Mouse (Mus musculus) heart, postnatal 14 days (tissue): ENCODE results near the gene Gm6583. TPM values are rescaled to one million over a fixed set of nuclear protein-coding genes. Genes with fewer than 3 reads are reported as not detected.
A peak's percentile ranks its signal among the peaks of the same experiment; 100 is the strongest.

Experiments
- DNase-seq, 2 experiments: peaks; one replicate each; pipeline ENCODE4 v3.0.0; 2021 to 2022
- intact Hi-C: fragments of 180-260 bp; cut with DNase I; formaldehyde crosslinking; loops from one replicate; pipeline ENCODE4 v1.15.1; 2025
- long read RNA-seq, 2 experiments: library from polyadenylated mRNA; stranded (forward); transcript quantifications; one replicate each; pipeline ENCODE4 v2.0.0; 2021
- total RNA-seq, 2 experiments: library from RNA; stranded (reverse); gene quantifications; 2 replicates each; pipeline ENCODE4 v1.2.3; 2021

Gm6583 gene
- under 1 TPM in 1 of 2 experiments, not detected in 1; 0.10 TPM for total RNA-seq
- long read RNA-seq, experiment 1: 0 reads
- long read RNA-seq, experiment 2: 0 reads

DNA sequence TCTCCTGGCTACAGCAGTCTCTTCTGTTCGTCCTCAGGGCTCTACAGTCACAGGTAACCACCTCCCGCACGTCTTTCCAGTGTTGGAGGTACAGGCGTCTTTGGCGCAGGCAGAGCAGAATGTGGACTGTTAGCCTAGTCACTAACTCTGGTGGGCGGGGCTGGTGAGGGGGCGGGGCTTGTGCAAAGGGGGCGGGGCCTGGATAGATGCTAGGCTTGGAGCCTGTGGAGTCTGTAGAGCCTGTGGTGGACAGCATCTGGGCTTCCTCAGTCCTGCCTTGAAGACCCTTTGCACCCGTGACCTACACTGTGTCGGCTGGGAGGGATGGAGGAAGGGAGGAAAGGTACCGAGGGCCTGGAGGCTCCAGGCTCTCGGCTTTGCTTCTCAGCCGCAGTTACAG is at the start of gene Gm6583:
TSS of gene Gm6583 (minus strand) at position 124 of the 400 bp plus-strand sequence.
- intact Hi-C loops: no loop called here
- no peak for DNase-seq

DNA sequence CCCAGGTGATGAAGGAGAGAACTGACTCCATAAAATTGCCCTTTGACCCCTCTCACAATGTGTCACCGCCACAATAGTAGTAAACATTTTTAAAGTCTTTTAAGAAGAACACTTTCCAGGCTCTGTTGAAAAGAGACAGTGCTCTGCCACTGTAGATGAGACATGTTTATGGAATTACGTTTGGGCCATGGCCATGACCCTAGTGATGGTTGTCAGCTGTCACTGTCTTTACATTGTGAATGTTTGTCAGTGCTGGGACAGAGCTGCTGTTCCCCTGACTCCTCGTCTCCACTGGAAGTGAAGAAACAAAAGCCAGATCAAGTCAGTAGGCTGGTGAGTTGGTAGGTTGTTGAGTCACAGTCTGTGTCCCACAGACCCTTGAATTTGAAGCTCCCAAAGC is 46.6 kb upstream of the Gm6583 start:
- DNase-seq: no peak
- intact Hi-C loops: no loop called here

DNA sequence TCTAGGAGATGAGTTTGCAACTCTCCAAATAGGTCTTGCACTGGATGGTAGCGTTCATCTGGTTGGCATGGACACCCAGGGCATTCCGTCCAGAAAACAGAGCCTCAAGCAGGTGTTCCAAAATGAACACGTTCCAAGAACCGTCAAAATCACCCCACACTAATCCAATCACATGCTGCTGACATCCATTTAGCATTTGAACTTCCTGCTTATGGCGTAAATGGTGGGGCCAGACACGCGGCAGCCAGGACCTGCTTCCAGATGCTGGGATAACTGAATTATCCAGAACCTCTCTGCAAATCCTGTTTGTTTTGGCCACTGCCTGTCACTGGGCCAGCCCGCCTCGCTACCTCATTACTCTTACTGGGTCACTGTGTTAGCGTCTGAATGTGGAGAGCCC is 43.5 kb upstream of the Gm6583 start:
- DNase-seq: no peak
- intact Hi-C loops: no loop called here

DNA sequence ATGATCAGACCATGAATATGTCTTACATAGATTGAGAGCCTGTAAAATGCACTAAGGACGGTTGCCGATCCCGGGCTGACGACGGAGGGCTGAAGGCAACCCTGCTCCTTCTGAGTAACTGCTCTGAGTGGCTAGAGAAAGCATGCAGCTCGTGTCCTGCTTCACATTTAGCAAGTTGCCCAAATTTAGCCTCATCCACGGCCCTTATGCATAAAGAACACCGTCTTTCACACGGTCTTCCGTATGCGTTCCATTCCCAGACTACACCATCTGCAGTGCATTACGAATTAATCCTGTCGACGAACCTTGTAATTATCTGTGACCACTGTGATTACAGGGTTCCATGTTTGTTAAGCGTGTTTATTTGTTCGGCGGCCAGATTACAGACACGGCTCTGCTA is 40.2 kb upstream of the Gm6583 start:
- intact Hi-C loops: no loop called here
- no peak for DNase-seq

DNA sequence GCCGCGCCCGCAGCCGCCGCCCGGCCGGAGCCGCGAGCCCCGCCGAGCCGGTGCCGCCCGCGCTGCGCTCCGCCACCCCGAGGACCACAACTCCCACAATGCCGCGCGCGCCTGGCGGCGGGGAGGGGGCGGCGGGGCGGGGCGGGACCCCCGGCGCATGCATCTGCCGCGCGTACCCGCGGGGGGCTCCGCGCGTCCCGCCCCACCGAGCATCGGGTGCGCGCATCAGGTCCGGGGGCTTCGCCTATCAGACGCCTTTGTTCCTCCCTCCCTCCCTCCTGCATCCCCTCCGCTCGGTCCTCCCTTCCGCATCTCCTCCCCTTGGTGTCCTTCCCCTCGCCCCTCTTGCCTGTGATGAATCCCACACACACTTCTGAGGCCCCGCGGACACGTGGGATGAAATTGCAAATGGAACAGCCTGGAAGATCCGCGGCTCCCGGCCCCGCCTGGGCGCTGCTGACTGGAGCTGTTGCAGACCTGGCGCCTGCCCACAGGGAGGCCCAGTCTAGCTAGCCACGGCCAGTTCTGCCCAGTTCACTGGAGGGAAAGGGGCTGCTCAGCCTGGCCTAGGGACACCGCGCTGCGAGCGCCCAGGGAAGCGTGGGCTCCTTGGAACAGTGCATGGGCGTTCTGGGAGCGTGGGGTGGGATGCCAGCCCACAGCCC is 39.1 kb upstream of the Gm6583 start, which contains the start of gene Asphd2:
TSS of gene Asphd2 (minus strand) at position 88 of the 665 bp plus-strand sequence.
- peak; percentile 33 to 50 for DNase-seq
- intact Hi-C loops: no loop called here

DNA sequence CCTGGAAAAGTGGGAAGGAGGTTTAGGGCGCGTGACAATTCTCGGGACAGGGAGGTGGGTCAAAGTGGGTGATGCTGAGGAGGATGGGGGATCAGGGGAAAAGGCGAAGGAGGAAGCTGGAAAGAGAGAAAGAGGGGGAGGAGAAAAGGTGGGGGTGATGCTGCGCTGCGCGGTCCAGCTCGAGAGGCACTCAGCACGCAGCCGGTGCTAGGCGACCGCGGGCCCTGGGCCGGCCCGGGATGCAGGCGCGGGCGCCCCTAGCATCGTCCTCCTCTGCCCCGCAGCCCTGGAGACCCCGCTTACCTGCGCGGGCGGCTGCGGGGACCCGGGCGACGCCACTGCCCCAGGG is 38.6 kb upstream of the Gm6583 start:
- intact Hi-C loops: no loop called here
- DNase-seq: no peak

DNA sequence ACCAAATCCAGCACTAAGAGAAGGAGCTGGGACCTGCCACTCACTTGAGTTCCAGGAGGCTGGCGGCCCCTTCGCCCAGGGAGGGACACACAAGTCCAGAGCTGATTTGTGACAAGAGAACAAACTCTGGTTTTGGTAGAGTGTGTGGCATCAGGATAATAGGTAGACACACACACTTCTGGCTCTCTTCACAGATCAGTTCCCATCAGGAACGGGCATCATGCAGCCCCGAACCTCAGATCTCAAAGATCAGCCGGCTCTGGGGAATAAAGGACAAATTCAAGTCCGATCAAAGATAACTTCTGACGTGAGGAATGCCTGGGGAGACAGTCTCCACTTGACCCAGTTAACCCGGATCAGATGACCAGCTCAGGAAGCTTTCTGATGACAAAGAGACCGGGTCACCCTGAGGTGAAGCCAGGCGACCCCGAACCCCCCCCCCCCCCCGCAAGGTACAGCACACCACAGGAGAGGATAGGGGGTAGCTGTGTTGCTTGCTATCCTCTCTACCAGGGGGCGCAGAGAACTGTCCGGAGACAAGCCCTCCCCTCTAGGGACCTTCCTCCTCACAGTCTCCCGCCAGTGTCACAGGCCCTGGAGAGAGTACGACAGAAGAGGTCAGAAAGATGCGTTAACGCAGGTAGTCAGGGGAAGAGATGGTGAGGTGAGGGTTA is 38.0 kb upstream of the Gm6583 start:
- no peak for DNase-seq
- intact Hi-C loops: no loop called here

DNA sequence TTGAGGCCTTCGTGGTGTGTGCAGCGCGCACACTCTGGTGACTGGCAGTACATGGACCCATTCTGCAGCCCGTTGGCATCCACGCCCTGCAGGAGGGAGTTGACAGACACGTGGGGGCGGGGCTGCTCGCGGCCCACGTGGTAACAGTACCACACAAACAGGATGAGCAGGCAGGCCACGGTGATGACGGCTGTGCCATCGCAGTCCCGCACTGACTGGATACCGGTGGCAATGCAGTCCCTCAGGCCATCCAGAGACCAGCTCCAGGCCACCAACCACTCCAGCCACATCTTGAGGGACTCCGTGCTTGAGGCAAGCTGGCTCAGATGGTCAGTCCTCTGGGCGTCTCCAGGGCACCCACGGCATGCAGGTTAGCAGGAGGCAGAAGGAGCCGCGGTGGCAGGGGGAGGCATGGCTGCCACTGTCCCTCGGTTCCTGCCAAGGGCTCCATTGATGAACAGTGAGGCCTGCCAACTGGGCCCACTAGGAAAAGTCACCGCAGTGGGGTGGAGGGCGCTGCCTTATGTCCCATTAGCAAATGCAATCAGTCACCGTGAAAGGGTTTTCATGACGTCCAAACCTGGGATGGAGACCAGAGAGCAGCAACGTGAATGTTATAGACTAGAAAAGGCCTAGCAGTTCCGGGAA is 36.0 kb upstream of the Gm6583 start:
- intact Hi-C loops: no loop called here
- DNase-seq: no peak

DNA sequence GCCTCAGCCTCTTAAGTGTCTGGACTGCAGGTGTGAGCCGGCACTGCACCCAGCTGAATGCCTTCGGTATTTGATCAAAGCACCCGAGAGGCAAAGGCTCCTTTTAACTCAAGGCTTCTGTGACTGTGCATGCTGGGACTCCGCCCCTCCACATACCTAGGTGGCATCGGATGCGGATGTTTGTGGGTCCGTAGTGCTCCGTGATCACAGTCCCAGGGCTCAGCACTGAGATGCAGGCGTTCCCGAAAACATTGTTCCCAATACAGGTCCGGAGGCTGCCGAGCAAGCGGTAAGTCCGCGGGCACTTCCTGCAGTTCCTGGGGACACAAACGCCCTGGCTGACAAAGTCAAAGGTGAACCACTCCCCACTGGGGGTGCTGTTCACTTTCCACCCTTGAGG is 35.2 kb upstream of the Gm6583 start:
- intact Hi-C loops: no loop called here
- DNase-seq: no peak

DNA sequence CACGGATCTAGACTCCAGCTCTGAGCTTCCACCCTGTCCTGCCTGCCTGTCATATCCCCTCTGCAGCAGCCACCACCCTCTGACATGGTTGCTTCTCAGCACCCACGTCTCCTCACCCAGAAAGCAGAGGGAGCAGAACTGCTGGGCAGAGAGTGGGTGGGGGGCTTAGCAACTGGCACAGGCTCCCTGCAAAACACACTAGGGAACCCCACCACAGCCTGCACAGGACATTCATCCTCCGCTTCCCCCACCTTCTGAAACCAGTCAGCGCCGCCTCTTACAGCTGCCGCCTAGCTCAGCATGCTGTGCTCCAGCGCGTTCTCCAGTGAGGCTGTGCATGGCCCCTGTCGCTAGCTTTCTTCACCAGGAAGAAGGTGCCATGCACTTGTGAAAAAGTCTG is 33.5 kb upstream of the Gm6583 start:
- intact Hi-C loops: no loop called here

DNA sequence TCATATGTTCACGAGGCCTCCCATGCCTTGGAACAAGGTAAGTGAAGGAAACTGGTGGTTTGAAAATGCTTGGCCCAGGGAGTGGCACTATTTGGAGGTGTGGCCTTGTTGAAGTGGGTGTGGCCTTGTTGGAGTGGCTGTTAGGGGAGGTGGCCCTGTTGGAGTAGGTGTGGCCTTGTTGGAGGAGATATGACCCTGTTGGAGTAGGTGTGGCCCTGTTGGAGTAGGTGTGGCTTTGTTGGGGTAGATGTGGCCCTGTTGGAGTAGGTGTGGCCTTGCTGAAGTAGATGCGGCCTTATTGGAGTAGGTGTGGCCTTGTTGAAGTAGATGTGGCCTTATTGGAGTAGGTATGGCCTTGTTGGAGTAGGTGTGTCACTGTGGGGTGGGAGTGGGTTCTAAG is 30.1 kb upstream of the Gm6583 start:
- intact Hi-C loops: no loop called here

More for the DNA sequence above, 33.5 kb upstream of the Gm6583 start:
- DNase-seq: no peak

DNA sequence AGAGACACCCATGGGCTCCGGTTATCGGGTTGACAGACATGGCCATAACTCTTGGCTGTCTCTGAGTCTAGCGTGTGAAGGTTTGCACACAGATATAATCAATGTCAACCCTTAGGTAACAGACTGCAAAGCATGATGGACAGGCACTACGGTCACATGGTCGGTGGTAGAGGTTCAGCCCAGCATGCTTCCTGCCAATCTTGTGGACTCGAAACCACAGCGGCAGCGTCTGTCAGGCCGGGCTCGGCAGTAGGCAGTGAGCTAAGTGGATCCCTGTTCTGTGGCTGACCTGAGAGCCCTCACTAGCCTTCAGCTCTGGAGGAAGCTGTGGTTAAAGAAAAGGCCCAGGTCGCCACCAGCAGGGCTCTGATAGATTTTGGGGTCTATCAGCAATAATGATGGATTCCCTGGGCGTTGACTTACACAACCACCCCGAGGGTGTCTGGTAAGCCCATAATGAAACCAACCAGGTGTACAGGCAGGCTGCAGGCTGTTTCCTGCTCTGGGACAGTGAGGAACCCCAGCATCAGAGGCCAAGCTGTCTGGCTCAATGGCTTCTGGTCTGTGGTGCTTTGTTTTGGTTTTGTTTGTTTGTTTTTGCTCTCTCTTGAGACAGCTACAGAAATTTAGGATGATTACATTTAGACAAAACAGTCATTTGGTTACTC is 29.1 kb upstream of the Gm6583 start:
- intact Hi-C loops: no loop called here

More for the DNA sequence above, 30.1 kb upstream of the Gm6583 start:
- no peak for DNase-seq

DNA sequence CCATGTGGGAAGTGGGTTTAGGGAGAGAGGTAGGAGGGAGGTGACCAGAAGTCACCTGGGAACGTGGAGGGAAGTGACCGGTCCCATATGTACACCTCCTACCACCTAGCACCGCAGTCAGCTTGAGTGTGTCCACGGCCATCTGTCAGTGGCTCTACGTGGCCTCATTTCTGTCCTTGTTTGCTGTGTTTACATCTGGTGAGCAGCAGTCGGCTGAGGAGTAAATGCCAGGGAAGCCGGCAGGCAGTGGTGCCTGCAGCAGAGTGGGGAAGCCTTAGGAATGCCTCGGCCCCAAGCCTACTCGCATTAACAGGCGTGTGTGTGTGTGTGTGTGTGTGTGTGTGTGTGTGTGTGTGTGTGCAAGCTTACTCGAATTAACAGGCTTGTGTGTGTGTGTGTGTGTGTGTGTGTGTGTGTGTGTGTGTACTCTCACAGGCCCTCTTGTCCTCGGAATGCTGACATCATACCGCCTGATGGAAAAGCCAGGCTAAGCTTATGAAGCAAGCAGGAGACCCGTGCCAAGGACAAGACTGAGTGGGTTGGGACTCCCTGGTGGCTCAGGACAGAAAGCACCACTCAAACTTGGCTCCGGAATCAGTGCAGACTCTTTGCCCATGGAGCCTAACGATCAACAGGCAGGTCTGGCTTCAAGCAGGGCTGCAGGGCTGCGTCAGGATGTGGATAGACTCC is 27.0 kb upstream of the Gm6583 start:
- intact Hi-C loops: no loop called here
- peak; percentile 33 to 48 for DNase-seq

More for the DNA sequence above, 29.1 kb upstream of the Gm6583 start:
- no peak for DNase-seq

DNA sequence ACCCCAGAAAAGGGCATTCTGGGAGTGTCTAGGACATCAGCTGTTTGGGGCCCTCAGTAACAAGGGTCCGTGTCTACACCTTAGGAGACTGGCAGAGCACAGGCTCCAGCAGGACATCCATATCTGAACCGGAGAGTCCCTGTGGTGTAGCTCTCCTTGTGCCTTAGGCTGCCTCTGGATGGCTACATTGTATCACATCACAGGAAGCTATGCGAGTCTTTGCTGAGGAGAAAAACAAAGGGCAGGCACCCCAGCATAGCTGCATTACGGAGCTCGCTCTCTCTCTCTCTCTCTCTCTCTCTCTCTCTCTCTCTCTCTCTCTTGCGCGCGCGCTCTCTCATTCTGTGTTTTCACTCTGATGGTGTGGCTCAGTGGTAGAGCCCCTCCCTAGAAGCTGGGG is 26.2 kb upstream of the Gm6583 start:
- intact Hi-C loops: no loop called here
- no peak for DNase-seq

DNA sequence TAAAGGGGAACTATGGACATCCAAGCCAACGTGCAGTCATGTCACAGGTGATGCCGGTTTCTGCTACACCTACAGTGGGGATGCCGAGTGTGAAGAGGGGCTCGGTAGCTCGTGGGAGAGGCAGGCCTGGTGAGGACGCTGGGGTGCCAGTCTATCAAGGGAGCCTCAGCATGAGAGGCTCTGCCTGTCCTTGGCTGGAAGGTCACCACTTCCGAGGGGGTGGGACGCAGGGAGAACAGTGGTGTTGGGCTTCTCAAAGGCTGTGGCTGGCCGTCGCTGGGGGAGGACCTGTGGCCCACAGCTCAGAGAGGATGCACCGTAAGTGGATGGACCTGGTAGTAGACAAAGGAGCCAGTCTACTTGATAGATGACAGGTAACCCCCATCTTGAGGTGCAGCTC is 25.3 kb upstream of the Gm6583 start:
- intact Hi-C loops: no loop called here
- DNase-seq: no peak

DNA sequence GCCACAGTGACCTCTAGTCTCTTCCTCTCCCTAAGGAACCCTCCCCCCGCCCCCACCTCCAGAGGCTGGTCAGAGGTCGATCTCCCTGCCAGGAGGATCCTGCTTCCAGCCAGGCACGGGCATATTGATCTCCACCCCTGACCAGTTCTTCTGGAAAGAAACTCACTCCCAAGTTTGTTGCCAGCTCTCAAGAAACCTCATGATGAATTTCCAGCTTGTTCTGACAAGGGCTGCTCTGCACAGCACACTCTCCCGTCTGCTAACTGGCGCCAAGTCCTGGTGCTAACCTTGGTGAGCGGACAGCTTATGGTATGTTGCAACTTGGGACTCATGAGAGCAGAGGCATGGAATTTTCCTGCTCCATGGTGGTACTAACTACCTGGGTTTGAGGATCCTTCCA is 22.9 kb upstream of the Gm6583 start:
- no peak for DNase-seq
- intact Hi-C loops: no loop called here

DNA sequence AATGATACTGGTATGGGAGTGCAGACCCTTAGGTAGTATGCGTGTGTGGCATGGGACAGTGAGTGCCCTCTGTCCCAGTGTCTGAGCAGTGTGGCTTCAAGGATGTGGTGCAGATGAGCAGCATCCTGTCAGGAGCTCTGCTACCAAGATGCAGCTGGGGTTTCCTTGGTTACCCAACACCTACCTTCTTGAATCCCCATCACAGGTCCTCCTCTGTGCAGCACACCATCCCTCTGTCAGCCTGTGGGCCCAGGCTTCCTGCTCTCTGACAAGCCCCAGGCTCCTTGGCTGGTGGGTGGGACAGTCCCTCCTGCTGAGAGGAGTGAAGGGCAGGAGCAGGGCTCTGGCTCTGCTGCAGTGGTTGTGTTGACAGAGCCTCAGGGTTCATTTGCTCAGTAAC is 21.5 kb upstream of the Gm6583 start:
- no peak for DNase-seq
- intact Hi-C loops: no loop called here

DNA sequence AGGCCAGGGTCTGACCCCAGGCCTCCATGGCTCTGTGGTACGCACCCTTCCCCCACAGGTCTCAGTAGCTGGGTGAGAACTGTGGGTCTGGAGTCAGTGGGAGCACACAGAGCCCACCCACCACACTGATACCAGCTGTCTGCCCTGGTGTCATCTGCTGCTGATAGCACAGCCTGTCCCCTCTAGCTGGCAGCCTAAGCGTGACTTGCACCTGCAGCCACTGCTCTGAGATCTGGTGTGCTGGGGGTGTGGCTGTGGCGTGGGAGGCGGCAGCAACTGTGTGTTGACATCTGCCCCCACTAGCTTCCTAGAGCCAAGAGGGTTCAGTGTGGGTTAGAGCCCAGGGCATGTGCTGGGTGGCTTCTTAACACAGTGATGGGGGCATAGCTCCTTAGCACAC is 20.3 kb upstream of the Gm6583 start:
- intact Hi-C loops: no loop called here
- no peak for DNase-seq

DNA sequence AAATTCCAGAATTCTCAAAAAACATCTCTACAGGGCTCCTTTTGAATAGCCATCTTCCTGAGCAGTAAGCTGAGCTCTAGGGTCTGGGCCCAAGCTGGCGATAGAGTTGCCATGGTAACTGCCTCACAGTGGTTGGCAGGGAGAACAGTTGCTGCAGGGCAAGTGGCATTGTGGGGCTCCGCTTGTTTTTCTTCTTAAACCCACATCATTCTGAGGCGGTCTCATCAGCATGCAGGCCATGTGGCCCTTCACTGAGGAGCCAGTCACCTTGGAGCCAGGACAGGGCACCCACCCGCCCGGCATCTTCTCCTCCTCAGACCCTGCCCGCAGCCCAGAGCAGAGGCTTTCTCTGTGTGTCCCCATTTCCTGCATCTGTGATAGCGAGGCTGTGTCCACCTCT is 16.1 kb upstream of the Gm6583 start:
- DNase-seq: no peak
- intact Hi-C loops: no loop called here

DNA sequence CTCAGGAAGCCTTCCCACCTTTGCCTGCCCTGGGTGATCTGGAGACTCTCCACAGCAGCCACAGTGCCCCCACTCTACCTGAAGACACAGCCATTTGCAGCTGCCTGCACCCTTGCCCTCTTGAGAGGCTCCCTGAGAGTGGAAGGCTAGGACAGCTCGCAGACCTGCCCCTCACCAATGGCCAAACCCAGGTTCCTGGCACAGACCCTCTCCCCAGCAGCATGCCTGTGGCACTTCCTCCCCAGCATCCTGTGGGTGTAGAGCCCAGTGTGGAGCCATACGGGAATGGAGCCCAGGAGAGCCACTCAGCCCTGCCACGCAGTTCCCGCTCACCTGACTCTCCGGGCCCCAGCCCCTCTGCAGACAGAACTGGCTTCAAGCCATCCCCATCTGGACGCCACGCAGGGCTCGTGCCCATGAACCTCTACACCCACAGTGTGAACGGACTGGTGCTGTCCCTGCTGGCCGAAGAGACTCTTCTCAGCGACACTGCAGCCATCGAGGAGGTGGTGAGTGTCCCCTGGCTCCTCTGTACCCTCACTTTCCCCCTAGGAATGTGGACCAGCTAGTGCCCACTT is 14.5 kb upstream of the Gm6583 start:
- intact Hi-C loops: no loop called here
- DNase-seq: no peak
